Mouse (Mus musculus) forebrain, embryonic 11.5 days (tissue): ENCODE data around the gene Lcn2. TPM values are rescaled to one million over a fixed set of nuclear protein-coding genes. Genes with fewer than 3 reads are reported as not detected.
A peak's percentile ranks its signal among the peaks of the same experiment; 100 is the strongest.

ENCODE experiments used
- ATAC-seq: fragments of 200-750 bp; cut with Nextera tagmentation; replicated peaks from 2 replicates; pipeline ENCODE4 v1.8.0; 2017; ENCODE audit warnings: moderate TSS enrichment; ENCODE audit not compliant: low FRiP score
- DNase-seq: peaks from one replicate; pipeline ENCODE4 v3.0.0-alpha.2; 2017; ENCODE audit warnings: low spot score
- H3K27ac ChIP-seq: fragments of 300-500 bp; sonication (generic); 2 replicates; pipeline ENCODE4 v1.5.1; 2014; ENCODE audit warnings: low read depth, low read length
- H3K27me3 ChIP-seq: fragments of 300-500 bp; sonication (generic); 2 replicates; pipeline ENCODE4 v1.6.1; 2014; ENCODE audit warnings: mild to moderate bottlenecking, low read length, mixed read lengths; ENCODE audit not compliant: control insufficient read depth, insufficient read depth
- H3K36me3 ChIP-seq: fragments of 300-500 bp; sonication (generic); 2 replicates; pipeline ENCODE4 v1.6.1; 2014; ENCODE audit warnings: mild to moderate bottlenecking, low read length, moderate library complexity, mixed read lengths; ENCODE audit not compliant: control insufficient read depth, insufficient read depth
- H3K4me1 ChIP-seq: fragments of 300-500 bp; sonication (generic); replicated peaks from 2 replicates; pipeline ENCODE4 v1.6.1; 2014; ENCODE audit warnings: low read length, mixed read lengths; ENCODE audit not compliant: control insufficient read depth, insufficient read depth
- H3K4me2 ChIP-seq: fragments of 300-500 bp; sonication (generic); 2 replicates; pipeline ENCODE4 v1.6.1; 2014; ENCODE audit warnings: low read depth, mild to moderate bottlenecking, low read length, moderate library complexity, mixed read lengths; ENCODE audit not compliant: severe bottlenecking
- H3K4me3 ChIP-seq: fragments of 300-500 bp; sonication (generic); 2 replicates; pipeline ENCODE4 v1.5.1; 2014; ENCODE audit warnings: low read depth, low read length
- H3K9ac ChIP-seq: fragments of 300-500 bp; sonication (generic); 2 replicates; pipeline ENCODE4 v1.6.1; 2014; ENCODE audit warnings: low read length
- H3K9me3 ChIP-seq: fragments of 300-500 bp; sonication (generic); 2 replicates; pipeline ENCODE4 v1.6.1; 2016; ENCODE audit warnings: low read length, mixed read lengths; ENCODE audit not compliant: control insufficient read depth
- WGBS: fragments of 180-500 bp; shearing (Covaris S2); extraction: QIAGEN DNeasy Blood & Tissue Kit; methylation state at CpG from one replicate; pipeline ENCODE4 v1.1.7; 2014; 5-methylcytosine and 5-hydroxymethylcytosine counted together
- polyA plus RNA-seq: library from polyadenylated mRNA; unstranded; fragments of >200 nt; fragmentation: Nextera tagmentation; extraction: Ambion mirVana; gene quantifications from 2 replicates; pipeline ENCODE4 v1.2.1, GENCODE M21; 2014

Gene Lcn2
- polyA plus RNA-seq, 1 experiment from 2014 or later = 0.28 TPM

DNA sequence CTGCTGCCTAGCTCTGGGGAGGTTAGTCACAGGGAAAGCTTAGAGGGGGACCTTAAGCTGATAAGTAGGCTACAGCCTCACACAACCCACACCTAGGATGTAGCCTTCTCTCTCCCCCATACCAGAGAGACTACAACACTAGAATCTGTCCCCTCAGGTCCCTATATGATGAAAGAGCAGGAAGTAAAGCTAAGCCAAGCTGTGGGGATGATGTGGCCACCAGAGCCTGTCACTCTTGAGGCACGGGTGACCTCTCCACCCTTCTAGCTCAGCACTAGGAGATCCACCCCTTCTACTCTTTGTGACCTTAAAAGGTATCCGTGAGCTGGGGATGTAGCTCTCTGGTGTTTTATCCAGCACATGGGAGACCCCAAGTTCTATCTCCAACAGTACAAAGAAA lies 1.1 kb upstream of the Lcn2 start:
- ATAC-seq (no peak), DNase-seq (no peak)
- WGBS = 66% methylated on average over 2 of the region's 2 CpGs
- H3K9ac ChIP-seq = no peak overlapping the region
- H3K9me3 ChIP-seq = no peaks in the 10 kb centered on the region
- no peaks in the 10 kb centered on the region for H3K27me3 ChIP-seq
- no peak overlapping the region for H3K4me3 ChIP-seq
- no peak overlapping the region for H3K27ac ChIP-seq
- no peaks in the 10 kb centered on the region for H3K36me3 ChIP-seq
- no peaks in the 10 kb centered on the region for H3K4me1 ChIP-seq
- H3K4me2 ChIP-seq = no peak overlapping the region

DNA sequence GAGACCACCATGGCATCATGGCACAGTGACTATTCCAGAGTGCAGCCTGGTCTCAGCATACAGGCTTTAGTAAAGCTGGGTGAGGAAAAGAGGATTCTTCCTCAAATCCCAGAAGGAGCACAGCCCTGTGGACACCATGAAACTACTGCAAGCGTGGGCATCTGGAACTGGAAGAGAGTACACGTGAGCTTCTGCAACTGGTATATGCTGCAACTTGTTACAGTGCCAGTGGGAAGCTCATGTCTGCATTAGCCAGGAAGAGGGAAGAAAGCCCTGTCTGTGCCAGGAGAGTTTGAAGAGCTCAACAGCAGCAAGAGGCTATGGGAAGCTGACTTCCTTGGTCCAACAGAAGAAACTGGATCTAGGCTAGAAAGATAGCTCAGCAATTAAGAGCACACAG lies 5.4 kb downstream of the Lcn2 start:
- Histone ChIP-seq H3K27me3 (no peaks in the 10 kb centered on the region), H3K4me1 (peaks cover 6% of the 10 kb centered on the region), H3K9ac (no peak overlapping the region), H3K4me3 (no peak overlapping the region), H3K9me3 (no peaks in the 10 kb centered on the region), H3K4me2 (no peak overlapping the region), H3K27ac (no peak overlapping the region), H3K36me3 (peaks cover 3% of the 10 kb centered on the region; the same call in 1 of the 2 replicates)
- ATAC-seq = no peak
- DNase-seq = no peak
- WGBS = 86% methylated on average over 2 of the region's 2 CpGs

DNA sequence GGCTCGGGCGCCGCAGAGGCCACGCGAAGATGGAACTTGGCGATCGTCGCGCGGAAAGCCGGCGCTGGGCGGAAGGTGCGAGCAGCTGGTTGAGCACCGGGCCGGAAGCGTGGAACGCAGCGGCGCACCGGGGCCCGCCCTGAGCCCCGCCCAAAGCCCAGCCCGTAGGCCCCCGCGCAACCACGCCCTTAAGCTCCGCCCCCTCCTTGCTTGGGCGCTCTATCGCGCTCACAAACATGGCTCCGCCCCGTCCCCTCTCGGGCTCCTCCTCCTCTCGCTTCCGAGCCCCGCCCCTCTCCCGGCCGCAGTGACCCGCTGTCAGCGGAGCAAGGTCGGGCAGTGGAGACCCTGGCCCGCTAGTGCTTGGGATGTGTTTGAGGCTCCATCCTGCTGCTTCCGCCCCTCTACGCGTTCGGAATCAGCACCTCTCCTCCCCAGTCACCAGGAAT lies 6.3 kb downstream of the Lcn2 start, which contains the start of gene 1110008P14Rik:
Gene 1110008P14Rik (minus strand): TSS at position 164 of the 449 bp plus-strand sequence.
- peaks cover 6% of the 10 kb centered on the region for H3K4me1 ChIP-seq
- DNase-seq (peak; percentile 96), ATAC-seq (peak; percentile 88)
- H3K9ac ChIP-seq = peak within 1 kb of the TSS; percentile 39
- H3K4me2 ChIP-seq = peak within 1 kb of the TSS; percentile 76
- no peaks in the 10 kb centered on the region for H3K27me3 ChIP-seq
- H3K36me3 ChIP-seq = peaks cover 3% of the 10 kb centered on the region; the same call in 1 of the 2 replicates
- H3K4me3 ChIP-seq = peak within 1 kb of the TSS; percentile 61
- H3K9me3 ChIP-seq = no peaks in the 10 kb centered on the region
- under 1% methylated on average over 46 of the region's 47 CpGs for WGBS
- H3K27ac ChIP-seq = no peak within 1 kb of the TSS

DNA sequence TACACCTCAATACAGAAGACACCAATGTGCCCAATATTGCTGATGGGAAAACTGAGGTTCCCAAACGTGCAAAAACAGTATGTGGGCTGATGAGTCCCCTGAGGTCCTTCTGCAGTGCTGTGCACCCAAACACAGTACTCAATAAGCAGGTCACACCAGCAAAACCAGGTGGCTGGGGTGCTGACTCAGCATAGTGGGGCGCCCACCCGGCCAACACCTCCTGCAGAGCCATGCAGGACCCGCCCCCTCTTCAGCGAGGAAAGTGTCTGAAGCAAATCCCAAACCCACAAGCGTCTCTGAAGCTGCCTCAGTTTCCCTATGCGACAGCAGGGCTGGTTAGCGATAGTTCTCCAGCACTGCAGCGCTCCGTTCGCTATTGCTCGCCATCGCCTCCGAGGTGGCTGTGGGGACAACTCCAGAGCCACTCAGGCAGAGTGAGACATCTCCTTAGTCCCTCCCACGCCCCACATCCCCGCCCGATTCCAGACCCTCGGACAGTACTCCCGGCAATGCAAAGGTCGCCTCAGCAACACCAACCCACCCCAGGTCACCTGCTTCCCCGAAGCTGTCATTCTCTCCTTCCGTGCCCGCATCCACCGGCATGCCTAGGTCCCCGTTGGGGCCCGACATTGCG lies 6.8 kb downstream of the Lcn2 start:
- Histone ChIP-seq H3K4me3 (peak overlapping the region; percentile 61), H3K9ac (peak overlapping the region; percentile 39), H3K4me1 (peaks cover 6% of the 10 kb centered on the region), H3K9me3 (no peaks in the 10 kb centered on the region), H3K4me2 (peak overlapping the region; percentile 76), H3K27ac (no peak overlapping the region), H3K27me3 (no peaks in the 10 kb centered on the region), H3K36me3 (peaks cover 7% of the 10 kb centered on the region; the same call in 1 of the 2 replicates)
- 2% methylated on average over 27 of the region's 27 CpGs for WGBS
- peak; percentile 54 for ATAC-seq
- no peak for DNase-seq

DNA sequence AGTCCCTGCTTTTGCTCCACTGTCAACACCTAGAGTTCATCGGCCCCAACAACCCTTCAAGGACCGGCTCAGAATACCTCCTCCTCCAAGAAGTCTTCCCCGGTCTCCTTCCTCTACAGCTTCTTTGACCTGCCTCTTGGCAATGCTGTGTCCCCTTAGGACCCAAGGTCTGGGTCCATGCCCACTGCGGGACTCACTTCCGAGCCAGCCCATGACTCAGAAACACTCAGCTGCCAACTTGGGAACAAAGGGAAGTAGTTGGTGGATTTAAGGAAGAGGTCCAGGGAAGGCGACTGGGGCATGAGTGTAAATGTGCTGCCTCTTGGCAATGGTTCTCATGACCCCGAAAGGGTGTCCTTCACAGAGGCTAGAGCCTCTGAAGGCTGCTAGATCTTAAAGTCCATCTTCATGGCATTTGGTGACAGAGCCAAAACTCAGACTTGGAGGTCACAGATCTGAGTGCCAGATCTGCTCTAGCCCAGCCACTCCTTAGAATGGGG lies 8.0 kb downstream of the Lcn2 start:
- H3K36me3 ChIP-seq = peaks cover 7% of the 10 kb centered on the region

DNA sequence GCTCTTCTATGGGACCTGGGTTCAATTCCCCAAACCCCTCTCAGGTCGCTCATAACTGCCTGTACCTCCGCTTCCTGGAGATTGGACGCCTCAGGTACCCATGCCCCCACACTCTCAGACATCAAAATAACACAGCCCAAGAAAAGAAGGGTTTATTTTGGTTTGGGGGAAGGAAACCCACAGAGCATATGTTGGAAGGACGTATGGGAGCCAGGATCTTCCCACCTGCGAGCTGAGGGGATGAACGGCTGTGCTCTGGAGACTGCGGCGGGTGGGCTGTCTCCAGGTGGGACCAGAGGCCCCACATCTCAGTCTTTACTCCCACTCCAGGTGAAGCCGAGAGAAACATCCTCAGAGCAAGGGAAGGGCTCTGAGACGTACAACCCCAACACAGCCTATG lies 11.1 kb downstream of the Lcn2 start:
- Histone ChIP-seq H3K9me3 (no peaks in the 10 kb centered on the region), H3K36me3 (peaks cover 12% of the 10 kb centered on the region), H3K4me1 (peaks cover 4% of the 10 kb centered on the region), H3K27me3 (no peaks in the 10 kb centered on the region), H3K9ac (no peak overlapping the region), H3K4me3 (no peak overlapping the region), H3K27ac (no peak overlapping the region), H3K4me2 (no peak overlapping the region)
- 94% methylated on average over 10 of the region's 10 CpGs for WGBS
- DNase-seq (no peak), ATAC-seq (no peak)

More for the DNA sequence above, 8.0 kb downstream of the Lcn2 start:
- ATAC-seq (no peak), DNase-seq (no peak)
- H3K9me3 ChIP-seq = no peaks in the 10 kb centered on the region
- no peak overlapping the region for H3K4me3 ChIP-seq
- H3K27me3 ChIP-seq = no peaks in the 10 kb centered on the region
- no peak overlapping the region for H3K9ac ChIP-seq
- no peak overlapping the region for H3K27ac ChIP-seq
- 88% methylated on average over 7 of the region's 7 CpGs for WGBS
- peaks cover 6% of the 10 kb centered on the region for H3K4me1 ChIP-seq
- no peak overlapping the region for H3K4me2 ChIP-seq

DNA sequence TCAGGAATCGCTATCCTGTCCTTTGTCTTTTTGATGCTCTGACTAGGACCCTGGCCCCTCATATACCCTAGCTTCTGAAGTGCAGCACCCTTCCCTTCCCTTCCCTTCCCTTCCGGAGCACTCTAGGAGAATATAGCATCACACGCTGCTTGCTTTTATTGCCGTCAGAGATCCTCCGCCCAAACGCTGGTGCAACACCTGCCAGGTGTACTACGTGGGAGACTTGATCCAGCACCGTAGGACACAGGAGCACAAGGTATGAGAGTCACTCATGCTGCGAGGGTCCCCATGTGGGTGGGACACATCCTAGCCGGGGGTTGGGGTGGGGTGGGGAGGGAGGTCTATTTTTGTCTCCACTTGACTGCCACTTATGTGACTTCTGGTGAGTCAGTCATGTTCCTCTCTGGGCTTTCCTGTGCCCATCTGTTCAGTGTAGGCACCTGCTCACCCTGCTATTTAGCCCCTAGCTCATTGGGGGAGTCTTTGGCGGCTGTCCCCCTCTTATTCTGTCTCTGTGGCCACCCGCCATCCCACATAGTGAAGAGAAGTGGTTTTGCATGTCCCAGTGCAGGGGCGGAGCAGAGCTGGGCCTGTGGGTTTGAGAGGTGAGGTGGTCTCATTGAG lies 12.6 kb downstream of the Lcn2 start:
- H3K27me3 ChIP-seq = no peaks in the 10 kb centered on the region
- DNase-seq = no peak
- no peaks in the 10 kb centered on the region for H3K9me3 ChIP-seq
- H3K4me1 ChIP-seq = no peaks in the 10 kb centered on the region
- H3K36me3 ChIP-seq = peaks cover 14% of the 10 kb centered on the region
- no peak overlapping the region for H3K4me3 ChIP-seq
- no peak overlapping the region for H3K9ac ChIP-seq
- H3K4me2 ChIP-seq = no peak overlapping the region
- H3K27ac ChIP-seq = no peak overlapping the region
- WGBS = 93% methylated on average over 13 of the region's 13 CpGs
- ATAC-seq = no peak

DNA sequence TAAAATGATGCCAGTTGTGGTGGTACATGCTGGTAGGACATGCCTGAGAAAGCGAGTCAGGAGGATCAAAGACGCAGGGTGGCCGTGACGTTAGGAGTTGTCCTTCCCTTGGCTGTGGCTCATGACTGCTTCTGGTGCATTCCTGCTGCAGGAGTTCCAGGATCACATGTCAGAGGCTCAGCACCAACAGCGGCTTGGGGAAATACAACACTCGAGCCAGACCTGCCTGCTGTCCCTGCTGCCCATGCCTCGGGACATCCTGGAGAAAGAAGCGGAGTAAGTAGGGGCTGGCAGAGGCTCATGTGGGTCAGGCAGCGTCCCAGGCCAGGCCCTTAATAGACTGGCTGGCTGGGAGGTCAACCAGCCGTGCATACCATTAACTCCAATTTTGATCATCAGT lies 13.9 kb downstream of the Lcn2 start:
- ATAC-seq (no peak), DNase-seq (no peak)
- H3K4me2 ChIP-seq = no peak overlapping the region
- peaks cover 19% of the 10 kb centered on the region for H3K36me3 ChIP-seq
- H3K27ac ChIP-seq = no peak overlapping the region
- no peak overlapping the region for H3K4me3 ChIP-seq
- no peak overlapping the region for H3K9ac ChIP-seq
- H3K9me3 ChIP-seq = no peaks in the 10 kb centered on the region
- no peaks in the 10 kb centered on the region for H3K27me3 ChIP-seq
- H3K4me1 ChIP-seq = no peaks in the 10 kb centered on the region
- 88% methylated on average over 10 of the region's 10 CpGs for WGBS
